In genomic region chr1:168430868-168431710, GRCm38 (mm10) we compare ENCODE assay signal across 8 mouse cellular contexts. TPM values are rescaled to one million over a fixed set of nuclear protein-coding genes. Genes with fewer than 3 reads are reported as not detected.
DNase-seq lines count a peak whose midpoint lies in the region; ATAC-seq and TF ChIP-seq lines count a peak whose summit lies in the region.

No protein-coding gene starts in this region.

- intact Hi-C loops in gastrocnemius, adult 2 months (cut with DNase I), result loop anchor here (5.0 to 10.0 kb wide), 4 partner anchors 46 to 214 kb away; no protein-coding TSS in a partner anchor

- H3K4me1 ChIP-seq in cerebellum, adult 2 months (ENCODE audit: control insufficient read depth, insufficient read depth, low read length), result no peaks in the 10 kb centered on the region
- H3K4me1 ChIP-seq in intestine, embryonic 14.5 days (replicated peaks; ENCODE audit: control insufficient read depth, insufficient read depth, low read length), result peaks cover 18% of the 10 kb centered on the region
- peaks cover 6% of the 10 kb centered on the region; the same call in 1 of the 2 replicates for H3K4me1 ChIP-seq in lung, embryonic 16.5 days (replicated peaks; ENCODE audit: control insufficient read depth, insufficient read depth, low read length)
- peaks cover 3% of the 10 kb centered on the region; the same call in 1 of the 2 replicates for H3K4me1 ChIP-seq in small intestine, adult 2 months (ENCODE audit: control insufficient read depth, insufficient read depth, insufficient read length, low read length)

- no peaks in the 10 kb centered on the region for H3K27me3 ChIP-seq in cerebellum, adult 2 months (ENCODE audit: control insufficient read depth, insufficient read depth, low read length)
- H3K27me3 ChIP-seq in intestine, embryonic 14.5 days (replicated peaks; ENCODE audit: control insufficient read depth, insufficient read depth, low read length), result no peaks in the 10 kb centered on the region
- H3K27me3 ChIP-seq in lung, embryonic 16.5 days (ENCODE audit: control insufficient read depth, insufficient read depth, low read depth, low read length), result no peaks in the 10 kb centered on the region
- no peaks in the 10 kb centered on the region for H3K27me3 ChIP-seq in small intestine, adult 2 months (ENCODE audit: control insufficient read depth, insufficient read depth, low read length)

- peak; percentile 9 to 12 for DNase-seq in spleen, adult 18-20 months
- no peak for DNase-seq in spleen, adult 12 weeks (ENCODE audit: low spot score)
- peak; percentile 60 to 72 for DNase-seq in cerebellum, adult 2 months
- DNase-seq in gastrocnemius, adult 2 months, result peak; percentile 64
- peak; percentile 79 for DNase-seq in intestine, embryonic 14.5 days (ENCODE audit: low spot score)
- DNase-seq in urinary bladder, postnatal 4 days (ENCODE audit: low spot score in 2 of 2), result no peak

- H3K4me2 ChIP-seq in intestine, embryonic 14.5 days (ENCODE audit: low read length), result peak overlapping the region; percentile 71
- peak overlapping the region; percentile 46 for H3K4me2 ChIP-seq in lung, embryonic 16.5 days (ENCODE audit: low read depth, low read length)

- H3K36me3 ChIP-seq in intestine, embryonic 14.5 days (ENCODE audit: control insufficient read depth, insufficient read depth, low read length), result 0 out of 2 replicates have a peak, but pooled peaks cover 9% of the 10 kb centered on the region
- H3K36me3 ChIP-seq in lung, embryonic 16.5 days (ENCODE audit: control insufficient read depth, insufficient read depth, low read length), result no peaks in the 10 kb centered on the region
- no peaks in the 10 kb centered on the region for H3K36me3 ChIP-seq in small intestine, adult 2 months (ENCODE audit: control insufficient read depth, insufficient read depth, low read length)

- peak overlapping the region; percentile 94 for H3K9ac ChIP-seq in intestine, embryonic 14.5 days (ENCODE audit: low read length)
- H3K9ac ChIP-seq in lung, embryonic 16.5 days (ENCODE audit: low read length), result peak overlapping the region; percentile 94

- TF ChIP-seq CTCF in cerebellum, adult 2 months (IDR thresholded peaks at IDR 0.05; ENCODE audit: borderline replicate concordance, insufficient read depth, low read depth, low read length), result no peak
- no peak for TF ChIP-seq CTCF in gastrocnemius, adult 2 months (IDR thresholded peaks at IDR 0.05)
- no peak for TF ChIP-seq CTCF in small intestine, adult 2 months (IDR thresholded peaks at IDR 0.05; ENCODE audit: extremely low read depth, insufficient read length, insufficient replicate concordance, low read depth, low read length)

- ATAC-seq in intestine, embryonic 14.5 days (replicated peaks; ENCODE audit: low FRiP score, low TSS enrichment, low read depth), result no peak
- ATAC-seq in lung, embryonic 16.5 days (ENCODE audit: low read depth), result no peak

- H3K4me3 ChIP-seq in cerebellum, adult 2 months (replicated peaks; ENCODE audit: insufficient read depth, low read depth, low read length), result peak overlapping the region; percentile 74
- peak overlapping the region; percentile 91 for H3K4me3 ChIP-seq in gastrocnemius, adult 2 months
- peak overlapping the region; percentile 96 for H3K4me3 ChIP-seq in intestine, embryonic 14.5 days (ENCODE audit: low read depth, low read length)
- peak overlapping the region; percentile 94 for H3K4me3 ChIP-seq in lung, embryonic 16.5 days (ENCODE audit: low read length)
- H3K4me3 ChIP-seq in small intestine, adult 2 months (ENCODE audit: low read depth, low read length), result peak overlapping the region; percentile 74

- peak overlapping the region; percentile 95 for H3K27ac ChIP-seq in cerebellum, adult 2 months (ENCODE audit: insufficient read depth, low read length)
- H3K27ac ChIP-seq in gastrocnemius, adult 2 months, result peak overlapping the region; percentile 90
- peak overlapping the region; percentile 99 for H3K27ac ChIP-seq in intestine, embryonic 14.5 days (ENCODE audit: low read depth)
- peak overlapping the region; percentile 99 for H3K27ac ChIP-seq in lung, embryonic 16.5 days (ENCODE audit: low read length)
- H3K27ac ChIP-seq in small intestine, adult 2 months (ENCODE audit: insufficient read depth, low read depth, low read length), result peak overlapping the region; percentile 73

- H3K9me3 ChIP-seq in intestine, embryonic 14.5 days (ENCODE audit: control insufficient read depth, low read length), result no peaks in the 10 kb centered on the region
- no peaks in the 10 kb centered on the region for H3K9me3 ChIP-seq in lung, embryonic 16.5 days (ENCODE audit: control insufficient read depth, low read length)

- TF ChIP-seq POLR2A in cerebellum, adult 2 months (IDR thresholded peaks at IDR 0.05; ENCODE audit: borderline replicate concordance, insufficient read depth, low read length), result no peak
- TF ChIP-seq POLR2A in small intestine, adult 2 months (IDR thresholded peaks at IDR 0.05; ENCODE audit: low read depth, low read length), result no peak

- under 1% methylated on average over 37 of the region's 37 CpGs for WGBS in cerebellum, adult 2 months
- WGBS in intestine, embryonic 14.5 days, result under 1% methylated on average over 37 of the region's 37 CpGs
- WGBS in lung, embryonic 16.5 days, result under 1% methylated on average over 37 of the region's 37 CpGs
- under 1% methylated on average over 37 of the region's 37 CpGs for WGBS in small intestine, adult 2 months

RNA-seq across cellular contexts. Expression of gene Pbx1, which starts 1.0 kb away (rescaled TPM):
- 34.9 and 38.1 TPM in 2 replicates for polyA plus RNA-seq in cerebellum, adult 2 months (2012; rRNA removed)
- 10 to 100 TPM; 16.9 to 29.3 TPM for total RNA-seq in gastrocnemius, adult 2 months (2021)
- polyA plus RNA-seq in intestine, embryonic 14.5 days (2014; fragmentation: Nextera tagmentation; extraction: Ambion mirVana), result 37.3 and 42.3 TPM in 2 replicates
- 34.0 and 34.3 TPM in 2 replicates for polyA plus RNA-seq in lung, embryonic 16.5 days (2015; fragmentation: Nextera tagmentation; extraction: Ambion mirVana)
- 5.7 and 11.0 TPM in 2 replicates for polyA plus RNA-seq in small intestine, adult 2 months (2012; rRNA removed)

Comparison
In these comparisons a context has a peak if more than half of its experiments do, and no peak if none do; other contexts are left out.
1. DNase-seq: peak in spleen, adult 18-20 months (2 of 2), cerebellum, adult 2 months (2 of 2), gastrocnemius, adult 2 months (single experiment) and intestine, embryonic 14.5 days (single experiment); none in spleen, adult 12 weeks (single experiment) and urinary bladder, postnatal 4 days (0 of 2).
2. Peak in every context shown above with its lines, with median percentiles within 50 percentile points of each other: H3K27ac ChIP-seq and H3K4me3 ChIP-seq.